Mouse (Mus musculus) embryonic facial prominence, embryonic 14.5 days (tissue): Measurements from ENCODE around the gene Ccdc88b. TPM values are rescaled to one million over a fixed set of nuclear protein-coding genes. Genes with fewer than 3 reads are reported as not detected.

Source experiments
- ATAC-seq: fragments of 200-750 bp; cut with Nextera tagmentation; 2 replicates; pipeline ENCODE4 v1.8.0; 2017; ENCODE audit warnings: low read depth, moderate number of reproducible peaks, moderate TSS enrichment
- DNase-seq: peaks from one replicate; pipeline ENCODE4 v3.0.0-alpha.2; 2015; ENCODE audit warnings: low spot score
- H3K27ac ChIP-seq: fragments of 300-500 bp; sonication (generic); replicated peaks from 2 replicates; pipeline ENCODE4 v1.5.1; 2014; ENCODE audit warnings: low read depth, mild to moderate bottlenecking, low read length, moderate library complexity
- H3K27me3 ChIP-seq: fragments of 300-500 bp; sonication (generic); replicated peaks from 2 replicates; pipeline ENCODE4 v1.6.1; 2014; ENCODE audit warnings: low read length; ENCODE audit not compliant: control insufficient read depth, insufficient read depth
- H3K36me3 ChIP-seq: fragments of 300-500 bp; sonication (generic); 2 replicates; pipeline ENCODE4 v1.6.1; 2014; ENCODE audit warnings: low read length, mixed read lengths; ENCODE audit not compliant: control insufficient read depth, insufficient read depth
- H3K4me1 ChIP-seq: fragments of 300-500 bp; sonication (generic); 2 replicates; pipeline ENCODE4 v1.6.1; 2014; ENCODE audit warnings: antibody characterized with exemption, low read length; ENCODE audit not compliant: control insufficient read depth, insufficient read depth
- H3K4me2 ChIP-seq: fragments of 300-500 bp; sonication (generic); 2 replicates; pipeline ENCODE4 v1.6.1; 2014; ENCODE audit warnings: low read depth, mild to moderate bottlenecking, low read length, moderate library complexity, mixed read lengths
- H3K4me3 ChIP-seq: fragments of 300-500 bp; sonication (generic); 2 replicates; pipeline ENCODE4 v1.5.1; 2014; ENCODE audit warnings: low read depth, mild to moderate bottlenecking, low read length
- H3K9ac ChIP-seq: fragments of 300-500 bp; sonication (generic); 2 replicates; pipeline ENCODE4 v1.6.1; 2014; ENCODE audit warnings: low read depth, mild to moderate bottlenecking, low read length, moderate library complexity, mixed read lengths
- H3K9me3 ChIP-seq: fragments of 300-500 bp; sonication (generic); 2 replicates; pipeline ENCODE4 v1.6.1; 2016; ENCODE audit warnings: low read length; ENCODE audit not compliant: control insufficient read depth
- WGBS: fragments of 180-500 bp; shearing (Covaris S2); extraction: QIAGEN DNeasy Blood & Tissue Kit; methylation state at CpG from one replicate; pipeline ENCODE4 v1.1.7; 2014; 5-methylcytosine and 5-hydroxymethylcytosine counted together
- polyA plus RNA-seq: library from polyadenylated mRNA; unstranded; fragments of >200 nt; fragmentation: Nextera tagmentation; extraction: Ambion mirVana; gene quantifications from 2 replicates; pipeline ENCODE4 v1.2.1, GENCODE M21; 2014

Gene Ccdc88b
- polyA plus RNA-seq, 1 experiment from 2014 or later: 1.2 TPM

DNA sequence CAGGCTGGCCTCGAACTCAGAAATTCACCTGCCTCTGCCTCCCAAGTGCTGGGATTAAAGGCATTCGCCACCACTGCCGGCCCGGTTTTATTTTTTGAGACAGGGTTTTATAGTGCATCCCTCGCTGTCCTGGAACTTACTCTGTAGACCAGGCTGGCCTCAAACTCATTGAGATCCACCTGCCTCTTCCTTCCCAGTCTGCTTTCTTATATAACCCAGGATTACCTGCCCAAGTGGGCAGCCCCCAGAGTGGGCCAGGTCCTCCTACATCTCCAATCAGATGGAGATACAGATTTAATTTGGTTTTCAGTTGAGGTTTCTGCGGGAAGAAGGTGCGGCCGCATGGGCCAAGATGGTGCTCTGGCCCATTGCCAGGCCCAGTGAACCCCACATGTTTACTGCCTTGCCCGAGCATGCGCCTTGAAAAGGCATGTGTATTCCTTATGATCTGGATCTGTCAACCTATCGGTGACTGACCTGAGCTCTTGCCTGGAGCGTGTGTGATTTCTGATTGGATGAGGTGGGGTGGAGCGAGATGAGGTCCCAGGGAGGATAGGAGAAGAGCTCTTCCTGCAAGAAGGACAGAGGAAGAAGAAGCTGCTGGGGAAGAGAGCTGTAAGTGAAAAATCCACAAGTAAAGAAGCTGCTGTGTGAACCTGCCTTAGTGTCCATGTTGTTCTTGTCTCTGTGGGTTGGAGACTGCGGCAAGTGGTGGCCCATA, 35.9 kb upstream of the Ccdc88b start:
- 90% methylated on average over 14 of the region's 14 CpGs for WGBS

DNA sequence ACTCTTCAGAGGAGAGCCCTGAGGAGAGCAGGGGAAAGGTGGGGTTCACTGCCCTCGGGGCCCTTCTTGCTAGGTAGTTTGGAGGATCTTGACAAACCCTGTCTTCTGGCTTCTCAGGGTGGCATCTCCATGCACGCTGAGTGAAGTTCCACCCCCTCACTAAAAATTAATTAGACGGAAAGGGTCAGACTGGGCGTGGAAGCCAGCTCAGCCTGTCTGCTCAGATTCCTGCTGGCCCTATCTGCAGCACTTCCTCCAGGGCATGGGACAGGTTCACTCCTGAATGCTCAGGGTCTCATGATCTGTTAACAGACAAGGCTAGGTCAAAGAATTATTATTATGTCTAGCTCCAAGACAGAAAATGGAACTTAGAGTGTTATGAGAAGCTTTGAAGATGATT, 34.5 kb upstream of the Ccdc88b start:
- no peak overlapping the region for H3K4me3 ChIP-seq
- H3K27me3 ChIP-seq: no peaks in the 10 kb centered on the region
- H3K9ac ChIP-seq: no peak overlapping the region
- H3K27ac ChIP-seq: no peak overlapping the region
- no peaks in the 10 kb centered on the region for H3K4me1 ChIP-seq
- 0 out of 2 replicates have a peak, but pooled peaks cover 3% of the 10 kb centered on the region for H3K9me3 ChIP-seq
- no peak overlapping the region for H3K4me2 ChIP-seq
- DNase-seq (peak; percentile 26), ATAC-seq (no peak)
- WGBS: 55% methylated on average over 4 of the region's 4 CpGs
- H3K36me3 ChIP-seq: no peaks in the 10 kb centered on the region

More for the DNA sequence above, 35.9 kb upstream of the Ccdc88b start:
- Histone ChIP-seq H3K27ac (no peak overlapping the region), H3K4me1 (no peaks in the 10 kb centered on the region), H3K36me3 (no peaks in the 10 kb centered on the region), H3K4me2 (no peak overlapping the region), H3K9me3 (0 out of 2 replicates have a peak, but pooled peaks cover 3% of the 10 kb centered on the region), H3K4me3 (no peak overlapping the region), H3K27me3 (no peaks in the 10 kb centered on the region), H3K9ac (no peak overlapping the region)
- ATAC-seq (no peak), DNase-seq (no peak)

DNA sequence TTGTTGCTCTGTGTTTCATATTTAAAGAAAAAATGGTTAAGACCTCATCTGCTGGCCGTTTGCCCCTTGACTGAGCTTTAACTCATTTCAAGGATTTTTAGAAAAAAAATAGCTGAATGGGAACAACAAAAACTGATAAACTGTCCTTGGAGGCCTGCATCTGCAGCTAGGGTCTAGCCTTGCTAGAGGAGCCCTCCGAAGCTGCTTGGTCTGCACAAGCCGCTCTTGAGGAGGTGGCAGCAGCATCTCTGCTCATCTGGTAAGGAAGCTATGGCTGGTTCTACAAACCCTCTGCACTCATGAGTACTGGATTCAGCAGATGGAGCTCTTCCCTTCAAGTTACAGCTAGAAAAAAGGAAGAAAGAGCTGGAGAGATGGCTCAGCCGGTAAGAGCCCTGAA, 20.0 kb upstream of the Ccdc88b start:
- no peak overlapping the region for H3K4me2 ChIP-seq
- H3K4me3 ChIP-seq: no peak overlapping the region
- no peak overlapping the region for H3K9ac ChIP-seq
- no peak overlapping the region for H3K27ac ChIP-seq
- DNase-seq: no peak
- H3K27me3 ChIP-seq: no peaks in the 10 kb centered on the region
- H3K4me1 ChIP-seq: no peaks in the 10 kb centered on the region
- WGBS: 91% methylated on average over 4 of the region's 4 CpGs
- no peak for ATAC-seq
- no peaks in the 10 kb centered on the region for H3K36me3 ChIP-seq
- H3K9me3 ChIP-seq: peaks cover 8% of the 10 kb centered on the region; the same call in 1 of the 2 replicates

DNA sequence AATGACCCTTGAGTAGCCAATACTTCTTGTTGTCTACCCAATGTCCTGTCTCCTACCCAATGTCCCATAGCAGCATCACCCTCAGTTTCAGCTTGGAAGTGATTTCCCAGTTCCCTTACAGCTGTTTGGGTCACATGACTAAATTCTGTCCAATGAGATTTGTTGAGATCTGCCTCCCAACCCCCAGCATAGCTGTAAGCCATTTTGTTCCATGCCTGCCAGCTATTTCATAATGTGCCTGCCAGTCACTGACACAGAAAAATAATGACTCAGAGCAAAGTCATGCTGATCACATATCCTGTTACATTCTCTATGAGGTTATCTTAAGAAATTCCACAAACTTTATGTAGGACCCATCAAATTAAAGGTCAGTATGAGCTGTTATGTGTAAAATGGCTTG, 18.8 kb upstream of the Ccdc88b start:
- DNase-seq: no peak
- Histone ChIP-seq H3K9ac (no peak overlapping the region), H3K4me2 (no peak overlapping the region), H3K4me3 (no peak overlapping the region), H3K4me1 (no peaks in the 10 kb centered on the region), H3K9me3 (peaks cover 8% of the 10 kb centered on the region; the same call in 1 of the 2 replicates), H3K27ac (no peak overlapping the region), H3K36me3 (no peaks in the 10 kb centered on the region), H3K27me3 (no peaks in the 10 kb centered on the region)
- no peak for ATAC-seq

DNA sequence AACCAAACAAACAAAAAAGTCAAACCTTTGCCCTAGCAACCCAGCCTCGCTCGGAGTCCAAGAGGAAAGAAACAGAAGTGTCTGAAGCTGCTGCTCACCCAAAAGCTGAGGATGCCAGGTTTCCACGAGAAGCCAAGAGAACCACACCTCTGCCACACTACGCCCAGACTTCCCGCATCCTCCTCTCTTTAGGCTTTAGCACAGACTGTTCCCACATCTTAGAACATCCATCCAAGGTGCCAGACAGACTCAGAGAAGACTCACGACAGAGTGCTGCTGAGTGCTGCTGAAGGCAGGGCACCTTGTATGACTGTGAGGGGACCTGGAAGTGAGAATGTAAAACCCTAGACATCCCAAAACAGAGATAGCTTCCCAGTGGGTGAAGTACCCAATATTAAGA, 17.8 kb upstream of the Ccdc88b start:
- ATAC-seq: no peak
- H3K4me2 ChIP-seq: no peak overlapping the region
- H3K9ac ChIP-seq: no peak overlapping the region
- peaks cover 8% of the 10 kb centered on the region; the same call in 1 of the 2 replicates for H3K9me3 ChIP-seq
- H3K27ac ChIP-seq: no peak overlapping the region
- no peak for DNase-seq
- H3K4me3 ChIP-seq: no peak overlapping the region
- no peaks in the 10 kb centered on the region for H3K36me3 ChIP-seq
- no peaks in the 10 kb centered on the region for H3K27me3 ChIP-seq
- no peaks in the 10 kb centered on the region for H3K4me1 ChIP-seq
- 83% methylated on average over 6 of the region's 6 CpGs for WGBS

DNA sequence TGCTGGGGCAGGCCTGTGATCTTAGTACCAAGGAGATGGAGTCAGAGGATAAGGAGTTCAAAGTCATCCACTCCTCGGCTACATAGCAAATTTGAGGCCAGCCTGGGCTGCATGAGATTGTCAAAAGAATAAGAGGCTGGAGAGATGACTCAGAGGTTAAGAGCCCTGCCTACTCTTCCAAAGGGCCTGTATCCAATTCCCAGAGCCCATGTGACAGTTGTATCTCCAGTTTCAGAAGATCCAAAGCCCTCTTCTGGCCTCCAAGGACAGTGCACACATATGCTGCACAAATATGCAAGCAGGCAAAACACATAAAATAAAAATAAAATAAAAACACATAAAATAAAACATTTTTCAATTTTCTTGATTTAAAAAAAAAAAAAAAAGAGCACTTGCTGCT, 16.2 kb upstream of the Ccdc88b start:
- H3K4me2 ChIP-seq: no peak overlapping the region
- 72% methylated on average over 1 of the region's 1 CpGs for WGBS
- no peak overlapping the region for H3K4me3 ChIP-seq
- no peak overlapping the region for H3K27ac ChIP-seq
- DNase-seq (no peak), ATAC-seq (no peak)
- H3K36me3 ChIP-seq: no peaks in the 10 kb centered on the region
- H3K9ac ChIP-seq: no peak overlapping the region
- H3K27me3 ChIP-seq: no peaks in the 10 kb centered on the region
- 0 out of 2 replicates have a peak, but pooled peaks cover 3% of the 10 kb centered on the region for H3K4me1 ChIP-seq
- H3K9me3 ChIP-seq: no peaks in the 10 kb centered on the region

DNA sequence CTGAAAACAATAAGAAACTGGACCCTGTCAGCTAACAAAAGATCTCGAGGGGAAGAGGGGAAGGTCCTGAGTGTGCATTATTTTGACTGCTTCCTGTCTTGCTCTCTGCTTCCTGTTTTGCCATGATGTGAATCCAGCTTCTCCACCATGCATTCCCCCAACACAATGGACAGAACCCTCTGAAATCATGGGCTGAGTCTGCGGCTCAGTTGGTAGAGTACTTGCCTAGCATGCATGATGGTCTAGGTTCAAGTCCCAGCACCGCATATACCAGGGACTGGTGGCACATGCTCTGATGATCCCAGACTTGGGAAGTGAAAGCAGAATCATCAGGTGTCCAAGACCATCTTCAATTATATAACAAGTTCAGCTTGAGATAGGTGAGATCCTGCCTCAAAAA, 14.7 kb upstream of the Ccdc88b start:
- ATAC-seq: no peak

DNA sequence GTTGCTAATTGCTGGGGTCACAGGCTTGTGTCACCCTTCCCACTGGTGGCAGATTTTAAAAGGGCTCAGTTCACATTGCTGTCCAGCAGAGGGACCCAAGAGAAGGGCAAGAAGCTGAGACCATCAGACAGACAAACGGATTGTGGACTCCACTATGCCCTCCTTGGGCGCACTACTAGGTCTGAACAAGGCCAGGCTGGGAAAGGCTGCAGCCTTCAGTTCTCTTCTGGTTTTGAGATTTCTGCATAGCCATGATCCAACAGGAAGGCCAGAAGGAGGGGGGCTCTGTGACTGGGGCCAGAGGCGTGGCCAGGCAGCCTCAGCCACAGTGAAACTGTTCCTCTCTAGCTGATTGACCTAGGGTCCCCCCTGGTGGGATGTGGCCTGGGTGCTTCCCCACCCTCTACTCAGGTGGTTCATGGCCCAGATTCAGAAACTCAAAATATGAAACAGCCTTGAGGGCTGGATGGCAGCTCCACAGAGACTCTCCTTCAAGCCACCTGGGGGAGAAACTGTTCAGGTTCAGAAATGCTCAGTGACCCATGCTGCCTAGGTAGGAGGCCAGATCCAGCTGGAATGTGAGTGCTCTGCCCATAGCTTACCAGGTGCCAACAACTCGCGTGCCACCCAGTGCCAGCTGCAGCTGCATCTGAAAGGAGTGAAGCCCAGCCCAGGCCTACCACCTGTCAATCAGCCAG, 13.7 kb upstream of the Ccdc88b start:
- Histone ChIP-seq H3K4me3 (no peak overlapping the region), H3K4me2 (no peak overlapping the region), H3K36me3 (no peaks in the 10 kb centered on the region), H3K9me3 (no peaks in the 10 kb centered on the region), H3K27ac (no peak overlapping the region), H3K4me1 (0 out of 2 replicates have a peak, but pooled peaks cover 4% of the 10 kb centered on the region), H3K9ac (no peak overlapping the region), H3K27me3 (no peaks in the 10 kb centered on the region)
- WGBS: 56% methylated on average over 5 of the region's 5 CpGs
- ATAC-seq (no peak), DNase-seq (no peak)

More for the DNA sequence above, 14.7 kb upstream of the Ccdc88b start:
- Histone ChIP-seq H3K4me2 (no peak overlapping the region), H3K4me1 (0 out of 2 replicates have a peak, but pooled peaks cover 4% of the 10 kb centered on the region), H3K4me3 (no peak overlapping the region), H3K9me3 (no peaks in the 10 kb centered on the region), H3K9ac (no peak overlapping the region), H3K27ac (no peak overlapping the region), H3K36me3 (no peaks in the 10 kb centered on the region), H3K27me3 (no peaks in the 10 kb centered on the region)
- no peak for DNase-seq
- 78% methylated on average over 3 of the region's 3 CpGs for WGBS
